Mouse (Mus musculus): ENCODE measurements around the gene Emc7. TPM values are rescaled to one million over a fixed set of nuclear protein-coding genes. Genes with fewer than 3 reads are reported as not detected.
"Not testable (repeated sequence)": the region's sequence is repeated elsewhere in the genome, so short reads cannot be mapped to it uniquely, and the experiment has no call there.

Emc7 gene
- polyA plus RNA-seq, 2 experiments, result 11.7 to 18.3 TPM

DNA sequence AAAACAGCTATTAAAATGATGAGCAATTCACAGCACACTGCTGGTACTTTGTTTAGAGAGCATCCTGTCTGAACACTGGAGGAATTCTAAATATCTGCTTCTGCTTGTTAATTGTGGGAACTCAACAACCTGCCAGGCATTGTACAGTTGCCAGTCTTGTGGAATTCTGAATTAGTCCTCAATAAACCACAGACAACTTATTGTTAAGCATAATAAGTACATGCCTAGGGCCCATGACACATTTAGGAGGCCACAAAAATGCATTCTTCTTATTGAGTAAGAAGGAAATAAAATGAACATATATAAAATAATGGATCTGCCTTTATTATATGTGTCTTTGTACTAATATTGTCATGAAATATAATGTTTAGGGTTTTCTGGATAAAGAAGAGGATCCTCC, 9.3 kb upstream of the Emc7 start:
- H3K27ac ChIP-seq (replicated peaks; ENCODE audit: low read depth, low read length), result no peak overlapping the region
- ATAC-seq (ENCODE audit: low FRiP score, low read depth) (no peak), DNase-seq (ENCODE audit: low spot score) (no peak)
- no peak overlapping the region for H3K4me3 ChIP-seq (replicated peaks; ENCODE audit: low read length)
- no peak overlapping the region for H3K4me2 ChIP-seq (replicated peaks; ENCODE audit: low read depth, low read length, severe bottlenecking)
- H3K9me3 ChIP-seq (ENCODE audit: control insufficient read depth, low read length), result no peaks in the 10 kb centered on the region; the same call in 1 of the 2 replicates
- H3K4me1 ChIP-seq (ENCODE audit: control insufficient read depth, insufficient read depth, low read length), result no peaks in the 10 kb centered on the region
- no peaks in the 10 kb centered on the region for H3K36me3 ChIP-seq (ENCODE audit: control insufficient read depth, insufficient read depth, low read length)
- no peak overlapping the region for H3K9ac ChIP-seq (ENCODE audit: low read depth, low read length, severe bottlenecking)
- no peaks in the 10 kb centered on the region for H3K27me3 ChIP-seq (ENCODE audit: control insufficient read depth, insufficient read depth, low read length)
- no peak for TF ChIP-seq POLR2A (IDR thresholded peaks at IDR 0.05; ENCODE audit: borderline replicate concordance, extremely low read depth, insufficient read depth, insufficient read length)

DNA sequence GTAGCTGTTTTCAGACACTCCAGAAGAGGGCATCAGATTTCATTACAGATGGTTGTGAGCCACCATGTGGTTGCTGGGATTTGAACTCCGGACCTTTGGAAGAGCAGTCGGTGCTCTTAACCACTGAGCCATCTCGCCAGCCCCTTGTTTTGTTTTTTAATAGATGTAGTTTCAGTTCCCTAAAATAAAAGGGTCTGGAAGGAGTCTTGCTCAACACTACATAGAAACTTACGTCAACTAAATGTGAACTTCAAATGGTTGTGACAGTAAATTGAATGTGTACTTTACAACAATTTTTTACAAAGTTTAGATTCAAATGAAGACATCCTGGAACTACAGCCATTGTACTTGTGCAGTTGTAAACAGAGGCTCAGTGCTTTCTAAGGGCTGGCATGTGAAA, 6.8 kb upstream of the Emc7 start:
- not testable (repeated sequence) for H3K27ac ChIP-seq (replicated peaks; ENCODE audit: low read depth, low read length); H3K4me2 ChIP-seq (replicated peaks; ENCODE audit: low read depth, low read length, severe bottlenecking); H3K36me3 ChIP-seq (ENCODE audit: control insufficient read depth, insufficient read depth, low read length); H3K27me3 ChIP-seq (ENCODE audit: control insufficient read depth, insufficient read depth, low read length); H3K4me3 ChIP-seq (replicated peaks; ENCODE audit: low read length); DNase-seq (ENCODE audit: low spot score); ATAC-seq (ENCODE audit: low FRiP score, low read depth); H3K9ac ChIP-seq (ENCODE audit: low read depth, low read length, severe bottlenecking); H3K4me1 ChIP-seq (ENCODE audit: control insufficient read depth, insufficient read depth, low read length); H3K9me3 ChIP-seq (ENCODE audit: control insufficient read depth, low read length)
- 70% methylated on average over 4 of the region's 4 CpGs for WGBS

DNA sequence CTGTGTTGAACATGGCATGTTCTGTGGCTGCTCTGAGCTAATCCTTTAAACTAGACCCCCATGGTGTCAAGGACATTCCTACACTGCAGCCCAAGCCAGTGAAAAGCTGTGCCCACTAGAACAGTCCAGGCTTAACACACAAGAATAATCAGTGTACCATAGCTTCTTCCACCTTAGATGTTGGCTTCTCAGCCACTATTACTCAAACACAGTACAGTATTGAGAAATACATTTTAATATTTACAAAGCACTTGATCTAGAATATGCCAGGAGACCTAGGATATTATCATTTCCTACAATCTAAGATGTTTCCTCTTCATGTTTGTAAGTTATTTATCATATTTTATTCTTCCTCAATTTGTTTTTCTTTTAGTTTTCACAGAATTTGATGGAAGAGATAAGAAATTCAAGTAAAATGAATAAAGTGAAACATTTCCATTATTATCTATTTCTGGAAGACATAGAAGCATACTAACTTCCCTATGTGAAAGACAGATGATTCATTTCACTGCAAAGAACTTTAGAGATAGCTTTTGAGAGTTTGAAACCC, 6.2 kb upstream of the Emc7 start:
- H3K4me1 ChIP-seq (ENCODE audit: control insufficient read depth, insufficient read depth, low read length), result no peaks in the 10 kb centered on the region
- no peak overlapping the region for H3K4me2 ChIP-seq (replicated peaks; ENCODE audit: low read depth, low read length, severe bottlenecking)
- DNase-seq (ENCODE audit: low spot score) (no peak), ATAC-seq (ENCODE audit: low FRiP score, low read depth) (no peak)
- no peak for TF ChIP-seq POLR2A (IDR thresholded peaks at IDR 0.05; ENCODE audit: borderline replicate concordance, extremely low read depth, insufficient read depth, insufficient read length)
- H3K27ac ChIP-seq (replicated peaks; ENCODE audit: low read depth, low read length), result no peak overlapping the region
- H3K9ac ChIP-seq (ENCODE audit: low read depth, low read length, severe bottlenecking), result no peak overlapping the region
- no peaks in the 10 kb centered on the region for H3K9me3 ChIP-seq (ENCODE audit: control insufficient read depth, low read length)
- no peaks in the 10 kb centered on the region for H3K36me3 ChIP-seq (ENCODE audit: control insufficient read depth, insufficient read depth, low read length)
- no peak overlapping the region for H3K4me3 ChIP-seq (replicated peaks; ENCODE audit: low read length)
- no peaks in the 10 kb centered on the region for H3K27me3 ChIP-seq (ENCODE audit: control insufficient read depth, insufficient read depth, low read length)

DNA sequence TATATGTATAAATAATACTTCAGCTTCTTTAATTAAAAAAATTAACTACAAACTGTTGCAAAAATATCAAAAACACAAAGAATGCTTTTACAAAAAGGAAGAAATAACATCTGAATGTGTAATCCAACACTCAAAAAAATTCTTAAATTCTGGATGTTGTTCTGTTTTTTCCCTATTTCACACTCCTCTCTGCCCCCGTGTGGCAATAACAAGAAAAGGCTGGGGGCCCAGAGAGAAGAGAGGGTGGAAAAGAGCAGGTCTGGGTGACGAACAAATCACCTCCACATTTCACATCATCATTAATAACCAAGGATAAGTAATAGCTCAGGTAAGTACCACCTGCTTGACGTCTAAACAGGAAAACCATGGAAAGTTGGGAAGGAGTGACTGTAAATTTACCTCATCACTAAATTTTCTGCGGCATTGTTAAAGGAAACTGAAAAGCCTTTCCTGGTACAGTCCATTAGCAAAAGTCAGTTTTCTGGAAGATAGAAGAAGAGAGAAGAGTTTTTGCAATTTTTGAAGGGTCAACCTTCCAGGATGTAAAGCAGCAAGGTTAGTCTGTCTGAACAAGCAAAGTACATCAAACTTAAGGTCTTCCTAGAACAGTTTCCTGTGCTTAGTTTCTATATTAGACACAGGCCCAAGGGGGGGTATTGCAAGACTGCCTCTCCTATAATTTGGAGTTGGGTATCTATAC, 5.0 kb upstream of the Emc7 start:
- Histone ChIP-seq H3K4me2 (replicated peaks; ENCODE audit: low read depth, low read length, severe bottlenecking) (no peak overlapping the region), H3K27me3 (ENCODE audit: control insufficient read depth, insufficient read depth, low read length) (no peaks in the 10 kb centered on the region), H3K9ac (ENCODE audit: low read depth, low read length, severe bottlenecking) (no peak overlapping the region), H3K4me1 (ENCODE audit: control insufficient read depth, insufficient read depth, low read length) (no peaks in the 10 kb centered on the region), H3K36me3 (ENCODE audit: control insufficient read depth, insufficient read depth, low read length) (no peaks in the 10 kb centered on the region), H3K9me3 (ENCODE audit: control insufficient read depth, low read length) (no peaks in the 10 kb centered on the region), H3K4me3 (replicated peaks; ENCODE audit: low read length) (no peak overlapping the region), H3K27ac (replicated peaks; ENCODE audit: low read depth, low read length) (no peak overlapping the region)
- 30% methylated on average over 4 of the region's 4 CpGs for WGBS
- TF ChIP-seq POLR2A (IDR thresholded peaks at IDR 0.05; ENCODE audit: borderline replicate concordance, extremely low read depth, insufficient read depth, insufficient read length), result no peak
- DNase-seq (ENCODE audit: low spot score) (no peak), ATAC-seq (ENCODE audit: low FRiP score, low read depth) (no peak)

DNA sequence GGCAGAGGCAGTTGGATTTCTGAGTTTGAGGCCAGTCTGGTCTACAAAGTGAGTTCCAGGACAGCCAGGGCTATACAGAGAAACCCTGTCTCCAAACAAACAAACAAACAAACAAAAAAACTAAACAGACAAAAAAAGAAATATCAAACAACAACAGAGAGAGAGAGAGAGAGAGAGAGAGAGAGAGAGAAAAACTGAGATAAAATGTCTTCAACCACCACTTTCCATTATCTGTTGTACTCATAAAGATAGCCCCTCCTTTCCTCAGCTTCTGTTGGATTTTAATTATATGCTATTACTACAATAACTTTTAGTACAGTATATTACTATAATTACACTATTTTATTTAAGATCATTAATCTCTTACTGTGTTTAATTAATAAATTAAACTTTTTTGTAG, 2.3 kb upstream of the Emc7 start:
- ATAC-seq (ENCODE audit: low FRiP score, low read depth), result not testable (repeated sequence)

More for the DNA sequence above, 2.3 kb upstream of the Emc7 start:
- H3K9ac ChIP-seq (ENCODE audit: low read depth, low read length, severe bottlenecking); H3K4me1 ChIP-seq (ENCODE audit: control insufficient read depth, insufficient read depth, low read length); DNase-seq (ENCODE audit: low spot score); H3K36me3 ChIP-seq (ENCODE audit: control insufficient read depth, insufficient read depth, low read length); H3K27me3 ChIP-seq (ENCODE audit: control insufficient read depth, insufficient read depth, low read length); H3K4me2 ChIP-seq (replicated peaks; ENCODE audit: low read depth, low read length, severe bottlenecking); H3K27ac ChIP-seq (replicated peaks; ENCODE audit: low read depth, low read length); H3K9me3 ChIP-seq (ENCODE audit: control insufficient read depth, low read length); H3K4me3 ChIP-seq (replicated peaks; ENCODE audit: low read length): not testable (repeated sequence)
